ENCODE assay signal across 18 mouse cellular contexts in the genomic region with DNA sequence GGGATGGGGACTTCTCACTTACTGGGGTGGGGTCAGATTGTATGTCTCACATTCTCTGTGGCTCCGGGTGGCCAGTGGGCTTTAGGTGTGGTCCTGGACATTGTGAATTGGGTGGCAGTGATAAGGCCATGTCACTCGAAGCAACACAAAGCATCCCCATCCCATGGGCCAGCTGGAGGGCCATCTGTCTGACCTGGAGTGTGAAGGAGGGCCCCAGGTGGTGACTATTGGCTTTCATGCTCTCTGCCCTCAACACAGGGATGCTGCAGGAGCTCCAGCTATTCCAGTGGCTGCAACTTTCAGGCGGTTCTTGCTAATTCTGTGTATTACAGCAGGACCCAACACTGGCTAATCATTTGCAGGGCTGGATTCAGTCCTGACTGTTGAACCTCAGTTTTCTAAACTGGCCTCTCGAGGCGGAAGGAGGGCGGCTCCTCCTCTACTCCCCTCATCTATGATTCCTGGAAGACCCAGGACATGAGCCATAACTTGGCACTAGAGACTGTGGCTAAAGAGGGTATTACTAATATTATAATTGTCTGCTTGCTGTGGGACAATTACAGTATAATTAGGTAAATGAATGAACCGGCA.
A peak's percentile ranks its signal among the peaks of the same experiment; 100 is the strongest.
DNase-seq lines count a peak whose midpoint lies in the region; ATAC-seq and TF ChIP-seq lines count a peak whose summit lies in the region.
"Had no signal": no experiment of that assay in that cellular context is flagged by ENCODE, and none has a peak within 500 bp of the region (broad histone marks: within the 10 kb centered on the region; RNA-seq: fewer than 3 reads in every experiment).

No protein-coding gene starts in this region.

- no peak overlapping the region for H3K4me3 ChIP-seq in cerebellum, adult 2 months (replicated peaks; ENCODE audit: insufficient read depth, low read depth, low read length)
- H3K4me3 ChIP-seq in hindbrain, embryonic 11.5 days (ENCODE audit: low read depth, low read length): no peak overlapping the region
- H3K4me3 ChIP-seq in hindbrain, embryonic 13.5 days: no peak overlapping the region
- H3K4me3 ChIP-seq: embryonic facial prominence, embryonic 10.5 days; gastrocnemius, adult 2 months; hindbrain, embryonic 15.5 days; neural tube, embryonic 13.5 days had no signal

- H3K27me3 ChIP-seq in cerebellum, adult 2 months (ENCODE audit: control insufficient read depth, insufficient read depth, low read length): no peaks in the 10 kb centered on the region; the same call in 1 of the 2 replicates
- H3K27me3 ChIP-seq in hindbrain, embryonic 11.5 days (ENCODE audit: control insufficient read depth, insufficient read depth, low read length): no peaks in the 10 kb centered on the region
- H3K27me3 ChIP-seq in hindbrain, embryonic 13.5 days: 0 out of 2 replicates have a peak, but pooled peaks cover 3% of the 10 kb centered on the region
- H3K27me3 ChIP-seq: hindbrain, embryonic 15.5 days; neural tube, embryonic 13.5 days had no signal

- no peaks in the 10 kb centered on the region for H3K9me3 ChIP-seq in hindbrain, embryonic 11.5 days (ENCODE audit: control insufficient read depth, low read length)
- H3K9me3 ChIP-seq in hindbrain, embryonic 13.5 days: no peaks in the 10 kb centered on the region
- H3K9me3 ChIP-seq: embryonic facial prominence, embryonic 10.5 days; hindbrain, embryonic 15.5 days; neural tube, embryonic 13.5 days had no signal

- no peak overlapping the region for H3K27ac ChIP-seq in cerebellum, adult 2 months (ENCODE audit: insufficient read depth, low read length)
- H3K27ac ChIP-seq in hindbrain, embryonic 11.5 days (ENCODE audit: low read depth, low read length): no peak overlapping the region
- H3K27ac ChIP-seq in hindbrain, embryonic 13.5 days: no peak overlapping the region
- H3K27ac ChIP-seq: embryonic facial prominence, embryonic 10.5 days; gastrocnemius, adult 2 months; hindbrain, embryonic 15.5 days; neural tube, embryonic 13.5 days had no signal

- H3K4me2 ChIP-seq in hindbrain, embryonic 11.5 days (replicated peaks; ENCODE audit: low read depth, low read length): no peak overlapping the region
- no peak overlapping the region for H3K4me2 ChIP-seq in hindbrain, embryonic 13.5 days
- H3K4me2 ChIP-seq: hindbrain, embryonic 15.5 days; neural tube, embryonic 13.5 days had no signal

- no peaks in the 10 kb centered on the region for H3K36me3 ChIP-seq in hindbrain, embryonic 11.5 days (ENCODE audit: control insufficient read depth, insufficient read depth, low read length)
- H3K36me3 ChIP-seq in hindbrain, embryonic 13.5 days: no peaks in the 10 kb centered on the region
- H3K36me3 ChIP-seq: embryonic facial prominence, embryonic 10.5 days; hindbrain, embryonic 15.5 days; neural tube, embryonic 13.5 days had no signal

- no peak overlapping the region for H3K9ac ChIP-seq in hindbrain, embryonic 11.5 days (ENCODE audit: low read depth, low read length)
- no peak overlapping the region for H3K9ac ChIP-seq in hindbrain, embryonic 13.5 days
- H3K9ac ChIP-seq: hindbrain, embryonic 15.5 days; liver, postnatal 0 days; neural tube, embryonic 13.5 days had no signal

- peaks cover 6% of the 10 kb centered on the region for H3K4me1 ChIP-seq in cerebellum, adult 2 months (ENCODE audit: control insufficient read depth, insufficient read depth, low read length)
- no peaks in the 10 kb centered on the region for H3K4me1 ChIP-seq in hindbrain, embryonic 11.5 days (replicated peaks; ENCODE audit: control insufficient read depth, insufficient read depth, low read length)
- H3K4me1 ChIP-seq in hindbrain, embryonic 13.5 days (replicated peaks): peaks cover 14% of the 10 kb centered on the region
- H3K4me1 ChIP-seq: hindbrain, embryonic 15.5 days had no signal

- peak; percentile 25 to 44 for DNase-seq in cerebellum, adult 2 months
- no peak for DNase-seq in cerebellum, adult 8-10 months
- peak; percentile 38 for DNase-seq in hindbrain, embryonic 11.5 days (ENCODE audit: low spot score)
- peak; percentile 51 for DNase-seq in Muller cell, postnatal 12 days (ENCODE audit: inconsistent ontology term)
- peak; percentile 24 to 49 for DNase-seq in kidney, postnatal 25 days
- DNase-seq in lung, adult 18-20 months: no peak
- no peak for DNase-seq in lung, postnatal 14 days
- DNase-seq: adrenal gland, adult 2 months; gastrocnemius, adult 2 months; liver; lung, postnatal 36 days; thymus, postnatal 14 days had no signal

- TF ChIP-seq POLR2A in cerebellum, adult 2 months (IDR thresholded peaks at IDR 0.05; ENCODE audit: borderline replicate concordance, insufficient read depth, low read length): no peak

- TF ChIP-seq CTCF in cerebellum, adult 2 months (IDR thresholded peaks at IDR 0.05; ENCODE audit: borderline replicate concordance, insufficient read depth, low read depth, low read length): no peak

- ATAC-seq in hindbrain, embryonic 11.5 days (ENCODE audit: low FRiP score): no peak
- no peak for ATAC-seq in hindbrain, embryonic 13.5 days (ENCODE audit: low FRiP score)
- ATAC-seq: forebrain, embryonic 14.5 days; liver, postnatal 0 days had no signal

- WGBS in cerebellum, adult 2 months: 29% methylated on average over 7 of the region's 7 CpGs
- WGBS in hindbrain, embryonic 11.5 days: 58% methylated on average over 7 of the region's 7 CpGs
- WGBS in hindbrain, embryonic 13.5 days: 51% methylated on average over 7 of the region's 7 CpGs

Comparison
In these comparisons a context has a peak if more than half of its experiments do, and no peak if none do; other contexts are left out.
1. DNase-seq: peak in cerebellum, adult 2 months (2 of 2), hindbrain, embryonic 11.5 days (single experiment), Muller cell, postnatal 12 days (single experiment) and kidney, postnatal 25 days (2 of 2); none in cerebellum, adult 8-10 months (single experiment), lung, adult 18-20 months (0 of 2) and lung, postnatal 14 days (single experiment).